Mouse (Mus musculus) thymus, postnatal 14 days (tissue): Measurements from ENCODE around the gene Rps25.
"Not testable (repeated sequence)": the region's sequence is repeated elsewhere in the genome, so short reads cannot be mapped to it uniquely, and the experiment has no call there.

ENCODE experiments used
- DNase-seq: peaks from one replicate; pipeline ENCODE4 v3.0.0; 2021

Rps25 gene

DNA sequence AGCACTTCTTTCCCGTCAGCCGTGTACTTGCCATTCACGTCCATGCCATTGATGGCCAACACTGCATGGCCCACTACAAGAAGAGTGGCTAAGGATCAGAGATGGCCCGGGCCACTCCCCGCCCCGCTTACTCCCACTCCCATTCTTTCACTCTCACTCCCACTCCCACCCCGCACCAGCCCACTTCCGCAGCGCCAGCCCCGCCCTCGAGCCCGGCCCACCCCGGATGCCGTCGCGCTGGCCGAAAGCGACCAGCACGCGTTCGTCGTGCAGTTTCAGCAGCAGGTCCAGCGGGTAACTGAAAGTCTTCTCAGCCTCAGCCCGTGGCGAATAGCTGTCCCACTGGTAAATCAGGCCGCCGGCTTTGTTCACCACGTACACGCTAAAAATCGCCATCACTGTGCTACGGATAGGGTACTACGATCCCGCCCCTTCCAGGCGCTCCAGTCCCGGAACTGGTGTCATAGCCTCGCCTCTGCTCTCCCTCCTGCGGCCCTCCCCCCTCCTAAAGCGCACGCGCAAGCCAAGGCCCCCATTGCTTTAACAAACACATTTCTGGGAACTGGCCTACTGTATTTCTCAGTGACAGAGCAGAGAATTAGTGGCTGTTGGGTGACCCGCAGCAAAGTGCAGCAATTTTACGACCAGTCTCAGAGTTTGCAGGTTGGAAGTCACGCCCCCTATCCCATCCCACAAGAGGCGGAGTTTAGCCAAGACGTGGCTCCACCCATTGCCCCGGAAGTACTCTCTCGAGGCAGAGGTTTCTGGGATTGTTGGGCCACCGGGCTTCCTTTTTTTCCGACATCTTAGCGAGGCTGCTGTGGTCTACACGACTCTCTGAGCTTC, at the start of gene Rps25, which contains the start of gene Trappc4:
Rps25 (plus strand) TSS at position 234 of the 846 bp plus-strand sequence.
Trappc4 (minus strand) TSS at position 695 of the 846 bp plus-strand sequence.
- peak; percentile 93 for DNase-seq

DNA sequence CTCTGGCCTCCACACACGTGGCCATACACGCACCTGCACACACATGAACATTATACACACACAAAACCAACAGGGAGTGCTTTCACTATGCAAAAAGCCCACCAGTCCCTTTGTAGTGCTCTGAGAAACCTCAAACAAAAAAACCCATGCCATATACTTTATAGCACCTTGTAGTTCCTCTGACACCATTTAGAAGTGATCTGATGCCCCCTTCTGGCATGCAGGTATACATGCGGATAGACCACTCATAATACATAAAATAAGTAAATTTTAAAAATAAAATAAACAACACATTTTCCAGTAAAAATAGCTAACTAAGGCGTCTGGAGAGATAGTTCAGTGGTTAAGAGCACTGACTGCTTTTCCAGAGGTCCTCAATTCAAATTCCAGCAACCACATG, 49.7 kb upstream of the Rps25 start:
- DNase-seq: peak; percentile 65

DNA sequence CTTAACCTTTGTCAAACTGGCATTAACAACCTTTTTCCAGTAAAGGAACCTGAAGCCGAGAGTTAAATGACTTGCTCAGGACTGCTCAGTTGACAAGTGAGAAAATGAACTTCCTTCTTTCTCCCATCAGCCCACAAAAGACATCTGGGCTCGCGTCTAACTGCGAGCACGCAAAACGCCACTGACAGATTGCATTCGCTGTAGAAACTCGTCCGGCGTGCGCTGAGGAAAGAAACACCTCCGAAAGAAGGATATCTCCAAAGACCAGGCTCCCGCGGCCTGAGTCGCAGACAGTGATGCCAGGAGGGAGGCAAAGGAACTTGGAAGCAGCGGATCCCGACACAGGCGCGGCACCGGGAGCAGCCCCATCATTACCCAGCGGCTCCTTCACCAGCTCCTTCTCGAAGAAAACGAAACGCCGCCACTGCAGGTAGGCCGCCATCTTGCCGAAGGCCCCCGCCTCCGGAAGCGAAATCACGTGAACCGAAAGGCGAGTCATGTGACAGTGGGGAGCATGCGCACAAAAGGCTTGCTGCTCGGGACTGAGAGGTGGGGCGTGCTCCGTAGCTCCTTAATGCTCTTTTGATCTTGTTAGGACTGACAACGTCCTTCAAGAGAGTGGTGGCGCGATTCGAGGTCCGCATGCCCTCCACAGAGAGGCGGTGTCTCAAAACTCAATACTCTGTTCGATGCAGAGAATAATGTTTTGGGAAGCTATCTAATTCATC, 45.6 kb upstream of the Rps25 start, which contains the start of gene Vps11:
Vps11 (minus strand) TSS at position 481 of the 728 bp plus-strand sequence.
- peak; percentile 96 for DNase-seq

DNA sequence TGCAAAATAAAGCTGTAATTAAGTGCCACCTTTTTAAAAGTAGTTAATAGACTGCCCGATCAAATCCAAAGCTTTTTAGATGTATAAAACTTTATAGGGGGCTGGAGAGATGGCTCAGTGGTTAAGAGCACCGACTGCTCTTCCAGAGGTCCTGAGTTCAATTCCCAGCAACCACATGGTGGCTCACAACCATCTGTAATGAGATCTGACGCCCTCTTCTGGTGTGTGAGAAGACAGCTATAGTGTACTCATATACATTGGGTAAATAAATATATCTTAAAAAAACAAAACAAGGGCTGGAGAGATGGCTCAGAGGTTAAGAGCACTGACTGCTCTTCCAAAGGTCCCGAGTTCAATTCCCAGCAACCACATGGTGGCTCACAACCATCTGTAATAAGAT, 45.0 kb upstream of the Rps25 start:
- not testable (repeated sequence) for DNase-seq

DNA sequence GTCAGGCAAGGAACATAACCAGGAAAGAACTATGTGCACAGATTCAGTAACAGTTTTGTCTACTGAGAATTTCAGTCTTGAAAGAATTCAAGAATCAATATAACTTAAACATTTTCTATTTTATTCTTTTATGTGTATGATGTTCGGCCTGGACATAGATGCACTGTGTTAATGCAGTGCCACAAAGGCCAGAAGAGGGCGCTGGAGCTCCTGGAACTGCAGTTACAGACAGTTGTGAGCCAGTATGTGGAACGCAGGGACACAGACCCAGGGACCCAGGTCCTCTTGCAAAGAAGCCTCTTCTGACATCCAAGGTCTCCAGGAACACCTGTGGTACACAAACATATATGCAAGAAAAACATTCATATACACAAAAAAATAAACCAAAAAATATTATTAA, 42.5 kb upstream of the Rps25 start:
- DNase-seq: peak; percentile 36

DNA sequence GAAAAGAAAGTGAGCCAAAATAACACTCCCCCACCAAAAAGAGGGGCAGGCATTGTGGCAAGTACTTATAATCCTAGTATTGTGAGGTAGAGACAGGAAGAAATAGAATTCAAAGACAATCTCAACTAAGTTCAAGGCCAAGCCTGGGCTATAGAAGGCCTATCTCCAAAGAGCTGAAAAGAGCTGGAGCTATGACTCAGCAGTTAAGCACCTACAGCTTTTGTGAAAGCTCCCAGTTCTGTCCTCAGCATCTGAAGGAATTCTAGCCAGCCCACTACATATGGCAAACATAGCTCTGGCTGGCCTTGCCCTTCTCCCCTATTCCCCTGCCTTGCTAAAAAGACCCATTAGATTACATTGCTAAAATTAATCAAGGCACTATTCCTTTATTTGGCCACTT, 33.6 kb upstream of the Rps25 start:
- DNase-seq: no peak

DNA sequence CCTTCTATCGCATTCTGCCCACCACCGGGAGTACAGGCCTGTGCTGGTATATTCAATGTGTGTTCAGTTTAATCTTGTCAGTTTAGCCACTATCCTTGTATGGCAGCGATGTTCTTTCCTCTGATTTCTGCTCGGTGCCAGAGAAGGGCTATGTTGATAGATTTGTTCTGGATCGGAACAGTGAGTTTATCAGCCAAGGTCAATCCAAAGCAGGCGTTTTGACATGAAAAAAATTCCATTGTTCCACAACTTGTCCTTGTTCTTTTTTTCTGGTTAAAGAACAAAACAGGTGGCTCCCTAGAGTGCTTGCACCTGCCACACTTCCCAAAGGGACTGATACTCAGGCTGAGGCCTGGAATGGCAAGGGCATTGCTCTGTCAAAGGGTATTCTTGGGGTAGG, 30.8 kb upstream of the Rps25 start:
- no peak for DNase-seq

DNA sequence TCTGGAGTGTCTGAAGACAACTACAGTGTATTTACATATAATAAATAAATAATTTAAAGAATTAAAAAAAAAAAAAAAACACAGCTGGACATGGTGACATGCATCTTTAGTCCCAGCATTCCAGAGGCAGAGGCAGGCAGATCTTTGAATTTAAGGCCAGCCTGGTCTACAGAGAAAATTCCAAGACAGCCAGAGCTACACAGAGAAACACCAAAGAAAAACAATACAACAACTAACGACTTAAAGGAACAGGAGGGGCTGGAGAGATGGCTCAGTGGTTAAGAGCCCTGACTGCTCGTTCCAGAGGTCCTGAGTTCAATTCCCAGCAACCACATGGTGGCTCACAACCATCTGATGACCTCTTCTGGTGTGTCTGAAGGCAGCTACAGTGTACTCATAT, 29.6 kb upstream of the Rps25 start:
- DNase-seq: not testable (repeated sequence)

DNA sequence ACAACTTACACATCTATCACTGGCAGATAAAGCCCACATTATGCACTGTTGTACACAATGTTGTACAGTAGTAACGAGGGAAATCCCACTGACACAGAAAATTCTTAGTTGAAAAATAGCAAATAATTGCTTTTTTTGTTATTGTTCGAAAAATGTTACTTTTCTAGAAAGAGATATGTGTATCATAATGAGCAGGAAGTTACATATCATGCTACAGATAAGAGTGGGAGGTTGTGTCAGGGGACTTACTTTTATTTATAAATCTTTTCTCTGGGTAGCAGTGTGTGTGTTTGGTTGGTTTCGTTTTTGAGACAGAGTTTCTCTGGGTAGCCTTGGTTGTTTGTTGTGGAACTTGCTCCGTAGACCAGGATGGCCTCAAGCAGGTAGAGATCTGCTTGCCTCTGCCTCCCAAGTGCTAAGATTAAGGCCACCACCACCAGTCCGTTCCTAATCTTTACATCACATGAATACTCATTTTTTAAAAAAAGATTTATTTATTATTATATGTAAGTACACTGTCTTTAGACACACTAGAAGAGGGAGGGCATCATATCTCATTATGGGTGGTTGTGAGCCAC, 28.7 kb upstream of the Rps25 start:
- DNase-seq: no peak

DNA sequence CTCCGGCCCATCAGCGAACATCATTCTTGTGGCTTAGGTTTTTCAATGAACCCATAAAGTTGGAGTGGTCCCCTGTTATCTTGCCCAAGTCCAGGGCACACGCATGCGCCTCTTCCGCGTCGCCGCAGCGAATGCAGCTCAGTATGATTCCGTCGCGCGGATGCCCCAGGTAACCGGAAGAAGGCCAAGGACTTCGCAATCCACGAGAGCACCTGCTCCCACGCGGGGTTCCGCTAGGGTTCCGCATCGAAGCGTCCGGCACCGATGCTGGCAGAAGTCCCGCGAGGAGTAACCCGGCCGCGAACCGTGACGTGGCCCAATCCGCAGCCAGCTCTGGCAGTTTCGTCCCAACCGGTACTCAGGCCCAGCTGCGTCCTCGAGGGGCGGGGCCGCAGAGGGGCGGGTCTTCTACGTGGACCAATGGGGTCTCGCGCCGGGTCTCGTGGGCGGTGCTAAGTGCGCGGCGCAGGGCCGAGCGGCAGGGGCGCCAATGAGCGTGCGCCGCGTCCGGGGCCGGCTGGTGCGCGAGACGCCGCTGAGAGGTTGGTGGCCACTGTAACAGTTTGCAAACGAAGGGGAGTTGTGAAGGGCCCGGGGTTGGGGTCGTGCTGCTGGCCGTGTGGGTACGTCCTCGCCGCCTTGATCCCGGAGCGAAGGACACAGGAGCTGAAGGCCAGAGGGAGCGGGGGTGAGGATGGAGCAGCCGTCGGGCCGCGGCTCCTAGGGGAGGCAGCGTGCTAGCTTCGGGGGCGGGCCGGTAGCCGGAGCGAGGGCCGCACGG, 27.7 kb upstream of the Rps25 start, which contains the start of gene Hyou1:
Hyou1 (plus strand) TSS at position 437 of the 781 bp plus-strand sequence.
- peak; percentile 99 for DNase-seq

DNA sequence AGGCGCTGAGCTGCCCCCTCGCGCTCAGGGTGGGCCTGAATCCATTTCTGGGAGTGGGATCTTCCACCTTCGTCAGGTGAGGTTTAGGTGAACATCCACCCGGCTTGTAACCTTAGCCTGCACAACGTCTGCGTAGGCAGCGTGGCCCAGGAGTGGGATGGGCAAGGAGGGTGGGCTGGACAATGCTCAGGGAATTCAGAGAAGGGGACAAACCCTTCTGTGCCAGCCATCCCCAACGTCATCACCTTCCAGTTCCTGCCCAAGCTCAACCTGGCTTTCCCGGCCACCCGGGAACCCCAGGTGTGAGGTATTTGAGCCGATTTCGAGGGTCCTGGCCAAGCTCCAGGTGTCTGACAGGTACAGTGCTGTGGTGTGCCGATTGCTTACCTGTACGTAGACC, 27.1 kb upstream of the Rps25 start:
- no peak for DNase-seq

DNA sequence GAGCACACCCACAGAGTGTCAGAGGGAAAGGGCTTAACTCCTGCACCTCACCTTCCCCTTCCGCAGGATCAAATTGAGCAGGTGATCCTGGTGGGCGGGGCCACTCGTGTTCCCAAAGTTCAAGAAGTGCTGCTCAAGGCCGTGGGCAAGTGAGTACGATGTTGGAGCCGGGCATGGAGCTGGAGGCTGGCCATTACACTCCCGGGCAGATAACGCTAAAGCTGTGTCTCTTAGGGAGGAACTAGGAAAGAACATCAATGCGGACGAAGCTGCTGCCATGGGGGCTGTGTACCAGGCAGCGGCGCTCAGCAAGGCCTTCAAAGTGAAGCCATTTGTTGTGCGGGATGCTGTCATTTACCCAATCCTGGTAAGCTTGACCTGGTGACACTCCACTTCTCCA, 22.3 kb upstream of the Rps25 start:
- DNase-seq: no peak

DNA sequence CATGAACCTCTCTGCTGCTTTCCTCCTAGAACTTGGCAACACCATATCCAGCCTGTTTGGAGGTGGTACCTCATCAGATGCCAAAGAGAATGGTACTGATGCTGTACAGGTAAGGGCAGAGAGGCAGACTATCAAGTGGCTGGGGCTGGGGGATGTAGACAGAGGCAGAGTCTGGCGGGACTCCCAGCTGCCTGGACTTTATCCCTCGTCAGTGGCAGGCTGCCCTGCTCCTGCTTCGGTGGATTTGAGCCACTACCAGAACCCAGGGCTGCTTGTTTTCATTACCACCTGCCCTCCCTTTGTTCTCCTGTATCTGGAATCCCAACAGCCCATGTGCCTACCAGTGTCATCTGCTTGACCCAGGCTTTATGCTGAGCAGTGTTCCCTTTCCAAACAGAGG, 19.7 kb upstream of the Rps25 start:
- DNase-seq: no peak

DNA sequence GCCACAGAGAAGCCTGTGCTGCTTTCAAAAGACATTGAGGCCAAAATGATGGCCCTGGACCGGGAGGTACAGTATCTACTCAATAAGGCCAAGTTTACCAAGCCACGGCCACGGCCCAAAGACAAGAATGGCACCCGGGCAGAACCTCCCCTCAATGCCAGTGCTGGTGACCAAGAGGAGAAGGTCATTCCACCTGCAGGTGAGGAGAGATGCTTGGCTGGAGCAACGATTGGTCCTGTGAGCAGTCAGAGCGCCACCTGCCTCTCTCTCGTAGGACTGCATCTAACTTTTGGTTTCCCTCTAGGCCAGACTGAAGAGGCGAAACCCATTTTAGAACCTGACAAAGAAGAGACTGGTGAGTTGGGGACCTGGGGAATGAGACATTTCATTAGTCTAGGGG, 17.7 kb upstream of the Rps25 start:
- peak; percentile 62 for DNase-seq

DNA sequence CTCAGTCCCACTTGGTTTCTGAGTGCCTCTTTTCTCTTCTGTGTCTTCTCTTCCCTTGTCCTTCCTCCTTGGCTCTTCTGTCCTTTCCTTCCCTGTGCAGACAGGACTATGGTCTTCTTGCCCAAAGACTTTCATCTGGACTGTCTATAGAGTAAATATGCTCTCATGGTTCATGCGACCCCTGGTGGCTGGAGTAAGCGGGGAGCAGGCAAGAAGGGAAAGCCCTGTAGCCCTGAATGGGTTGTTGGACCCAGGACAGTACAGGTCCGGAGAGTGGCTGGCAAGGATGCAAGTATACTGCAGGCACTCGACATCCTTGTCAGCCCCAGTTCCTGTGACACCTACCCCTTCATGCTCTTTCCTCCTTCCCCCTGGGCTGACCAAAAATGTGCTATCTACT, 15.5 kb upstream of the Rps25 start:
- DNase-seq: peak; percentile 69

DNA sequence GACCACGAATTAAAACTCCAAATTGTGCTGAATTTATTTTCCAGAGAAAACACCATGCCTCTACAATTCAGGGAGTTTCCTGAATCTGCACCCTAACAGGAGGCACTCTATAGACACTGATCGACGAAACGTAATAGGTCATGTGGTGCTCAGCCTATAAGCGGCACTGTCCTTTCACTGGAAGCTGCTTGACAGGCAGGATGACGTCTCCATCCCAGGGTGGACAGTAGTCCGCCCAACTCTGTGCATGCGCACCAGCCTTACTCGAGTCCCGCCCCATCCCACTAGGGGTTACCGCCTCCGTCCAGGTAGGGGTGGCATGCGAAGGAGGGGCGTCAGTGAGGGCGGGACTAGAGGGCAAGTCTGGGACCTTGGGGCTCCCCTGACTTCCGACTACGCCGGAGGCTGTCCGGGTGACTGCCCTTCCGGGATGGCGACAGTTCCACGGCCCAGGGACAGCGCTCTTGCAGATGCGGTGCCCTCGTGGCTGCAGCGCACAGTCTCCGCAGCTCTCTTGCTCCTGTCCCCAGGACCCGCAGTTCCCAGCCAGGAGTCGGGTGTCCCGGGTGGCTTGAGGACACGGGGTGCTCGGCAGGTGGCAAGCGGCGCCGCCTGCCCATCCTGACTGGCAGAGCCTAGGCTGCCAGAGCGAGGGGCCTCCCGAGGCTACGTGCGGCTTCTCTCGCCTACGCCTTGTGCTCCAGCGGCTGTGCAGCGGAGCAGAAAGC, 10.1 kb upstream of the Rps25 start, which contains the start of gene Slc37a4:
Slc37a4 (plus strand) TSS at position 169 of the 728 bp plus-strand sequence.
- peak; percentile 90 for DNase-seq

DNA sequence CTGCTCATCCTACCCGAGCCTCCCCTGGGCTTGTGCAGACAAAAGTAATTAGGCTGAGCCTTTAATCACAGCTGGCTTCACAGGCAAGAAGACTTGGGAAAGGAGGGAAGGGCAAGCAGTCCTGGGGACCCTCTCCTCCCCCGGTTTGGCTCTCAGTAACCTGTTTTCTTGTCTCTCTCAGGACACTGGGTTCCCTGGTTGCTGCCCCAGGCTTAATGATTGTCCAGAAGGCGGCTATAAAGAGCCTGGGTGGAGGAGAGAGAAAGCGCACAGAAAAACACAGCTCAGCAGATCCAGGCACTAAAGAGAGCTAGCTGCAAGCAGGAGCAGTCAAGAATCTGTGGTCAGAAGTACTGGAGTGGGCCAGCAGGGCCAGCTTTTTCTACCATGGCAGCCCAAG, 8.9 kb upstream of the Rps25 start:
- no peak for DNase-seq

DNA sequence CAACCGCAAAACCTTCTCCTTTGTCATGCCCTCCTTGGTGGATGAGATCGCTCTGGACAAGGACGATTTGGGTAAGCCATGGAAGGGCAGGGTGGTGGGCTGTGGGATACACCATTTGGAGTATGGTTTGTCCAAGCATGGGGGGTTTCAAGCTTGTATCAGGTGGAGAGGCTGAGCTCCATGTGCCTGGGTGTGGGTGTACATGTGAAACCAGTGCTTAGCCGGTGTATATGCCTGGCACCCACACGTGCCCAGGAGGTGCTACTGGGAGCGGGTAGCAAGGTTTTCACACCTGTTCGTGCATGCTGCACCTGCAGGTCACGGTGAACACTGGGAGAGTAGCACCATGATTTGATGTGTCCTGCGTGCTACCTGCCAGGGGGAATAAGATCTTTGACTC, 8.4 kb upstream of the Rps25 start:
- no peak for DNase-seq

DNA sequence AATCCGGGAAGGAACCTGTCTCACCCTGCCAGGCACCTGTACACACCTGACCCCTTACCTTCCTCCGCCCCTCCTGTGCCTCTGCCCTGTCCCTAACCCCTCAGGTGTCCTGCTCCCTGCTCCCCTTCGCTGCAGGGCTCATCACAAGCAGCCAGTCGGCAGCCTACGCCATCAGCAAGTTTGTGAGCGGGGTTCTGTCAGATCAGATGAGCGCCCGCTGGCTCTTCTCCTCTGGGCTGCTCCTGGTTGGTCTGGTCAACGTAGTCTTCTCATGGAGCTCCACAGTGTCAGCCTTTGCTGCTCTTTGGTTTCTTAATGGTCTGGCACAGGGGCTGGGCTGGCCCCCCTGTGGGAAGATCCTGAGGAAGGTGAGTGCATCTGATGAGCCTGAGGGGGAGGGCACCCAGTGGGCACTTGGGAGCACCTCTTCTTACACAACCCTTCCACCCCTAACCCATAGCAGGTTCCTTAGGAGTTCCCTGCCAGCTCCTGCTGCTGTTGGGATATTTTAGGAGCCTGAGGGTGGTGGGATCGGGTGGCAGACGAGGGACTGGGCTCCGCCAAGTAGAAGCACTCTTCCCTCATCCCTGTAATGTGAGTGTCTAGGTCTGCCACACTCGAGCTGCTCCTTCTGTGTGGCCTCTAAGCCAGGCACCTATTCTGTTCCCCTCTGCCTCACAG, 7.7 kb upstream of the Rps25 start:
- no peak for DNase-seq

DNA sequence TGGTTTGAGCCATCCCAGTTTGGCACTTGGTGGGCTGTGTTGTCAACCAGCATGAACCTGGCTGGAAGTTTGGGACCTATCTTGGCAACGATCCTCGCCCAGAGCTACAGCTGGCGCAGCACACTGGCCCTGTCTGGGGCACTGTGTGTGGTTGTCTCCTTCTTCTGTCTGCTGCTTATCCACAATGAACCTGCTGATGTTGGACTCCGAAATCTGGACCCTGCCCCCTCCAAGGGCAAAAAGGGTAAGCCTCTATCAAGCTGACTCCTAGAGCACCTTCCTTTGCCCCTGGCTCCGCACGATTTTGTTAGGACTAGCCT, 7.2 kb upstream of the Rps25 start:
- DNase-seq: no peak

DNA sequence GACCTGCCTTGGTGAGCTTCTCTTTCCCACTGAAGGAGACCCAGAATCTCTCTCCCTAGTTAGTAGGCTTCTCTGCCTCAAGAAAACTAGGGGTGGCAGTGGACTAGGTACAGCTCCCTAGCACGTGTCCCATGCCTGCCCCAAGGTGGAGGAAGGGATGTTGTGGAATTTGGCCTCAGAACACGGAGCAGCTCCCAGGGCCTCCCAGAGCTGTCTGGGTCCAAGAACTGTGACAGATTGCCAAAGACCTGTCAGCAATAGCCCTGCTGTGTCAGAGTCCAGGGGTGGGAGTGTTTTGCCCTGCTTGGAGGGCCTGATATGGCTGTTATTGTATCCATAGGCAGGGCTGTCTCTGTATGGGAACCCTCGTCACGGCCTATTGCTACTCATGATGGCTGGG, 5.9 kb upstream of the Rps25 start:
- DNase-seq: no peak

DNA sequence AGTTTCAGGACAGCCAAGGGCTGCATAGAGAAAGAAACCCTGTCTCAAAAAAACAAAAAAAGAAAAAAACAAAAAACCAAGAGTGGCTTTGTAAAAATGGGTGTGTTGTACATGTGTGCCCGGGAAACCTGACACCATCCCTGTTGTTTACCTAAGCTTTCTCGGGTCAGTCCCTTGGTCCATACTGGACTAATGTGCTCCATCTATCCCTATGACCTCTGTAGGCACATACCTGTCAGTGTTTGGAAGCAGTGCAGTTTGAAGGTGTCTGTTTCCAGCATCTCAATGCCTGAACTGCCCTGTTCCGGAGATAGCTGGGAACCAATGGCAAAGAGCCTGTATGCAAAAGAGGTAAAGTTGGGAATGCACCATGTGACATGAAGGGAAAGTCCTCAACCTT, 1.9 kb upstream of the Rps25 start:
- DNase-seq: no peak
